Mouse (Mus musculus): ENCODE results near the gene Mfsd1. TPM values are rescaled to one million over a fixed set of nuclear protein-coding genes. Genes with fewer than 3 reads are reported as not detected.

The Mfsd1 gene
- 96.6 and 117 TPM in 2 replicates for total RNA-seq (2012; rRNA removed)

GRCm38 (mm10) chr3:67582273-67583124, at the start of gene Mfsd1:
Gene Mfsd1, plus strand, starts transcription at chr3:67582741.
- DNase-seq (ENCODE audit: low read depth, low spot score), result peak; percentile 81

GRCm38 (mm10) chr3:67543630-67544029, 38.9 kb upstream of the Mfsd1 start:
- TF ChIP-seq ZC3H11A (IDR thresholded peaks at IDR 0.05; ENCODE audit: borderline replicate concordance, low read depth, low read length) (no peak), ZNF384 (IDR thresholded peaks at IDR 0.05; ENCODE audit: low read depth, low read length) (no peak), CHD2 (IDR thresholded peaks at IDR 0.05; ENCODE audit: low read depth, low read length) (no peak), MAFK (IDR thresholded peaks at IDR 0.05; ENCODE audit: insufficient read depth, low read depth, low read length) (no peak), HCFC1 (IDR thresholded peaks at IDR 0.05; ENCODE audit: borderline replicate concordance, insufficient read depth, low read length) (no peak)
- Histone ChIP-seq H3K9me3 (ENCODE audit: control insufficient read depth, insufficient read depth, low read depth, low read length) (no peaks in the 10 kb centered on the region), H3K9ac (ENCODE audit: insufficient read depth, low read depth, low read length, poor library complexity, severe bottlenecking) (no peak overlapping the region), H3K36me3 (ENCODE audit: control insufficient read depth, insufficient read depth, low read length, poor library complexity, severe bottlenecking) (no peaks in the 10 kb centered on the region), H3K4me3 (ENCODE audit: insufficient read depth in 1 of 2, low read depth in 1 of 2, low read length in 2 of 2, poor library complexity in 1 of 2, severe bottlenecking in 1 of 2) (no peak overlapping the region), H3K27ac (ENCODE audit: insufficient read depth, low read depth, low read length, poor library complexity, severe bottlenecking) (no peak overlapping the region), H3K4me1 (ENCODE audit: control insufficient read depth in 2 of 2, insufficient read depth in 2 of 2, low read length in 2 of 2, poor library complexity in 1 of 2) (no peaks in the 10 kb centered on the region)
- no peak for DNase-seq (ENCODE audit: low read depth, low spot score)
- in situ Hi-C loops (cut with MboI; ENCODE audit: low sequenced_read_pairs in 2 of 2, unreplicated experiment in 2 of 2), result no loop called here

More at GRCm38 (mm10) chr3:67582273-67583124, at the start of gene Mfsd1:
- TF ChIP-seq MAFK (IDR thresholded peaks at IDR 0.05; ENCODE audit: insufficient read depth, low read depth, low read length) (no peak), HCFC1 (IDR thresholded peaks at IDR 0.05; ENCODE audit: borderline replicate concordance, insufficient read depth, low read length) (peak; percentile 44; the same call in 1 of the 2 replicates), ZNF384 (IDR thresholded peaks at IDR 0.05; ENCODE audit: low read depth, low read length) (no peak), ZC3H11A (IDR thresholded peaks at IDR 0.05; ENCODE audit: borderline replicate concordance, low read depth, low read length) (0 out of 2 replicates have a peak, but pooled peaks have one; percentile 1)
- H3K4me1 ChIP-seq (ENCODE audit: control insufficient read depth in 2 of 2, insufficient read depth in 2 of 2, low read length in 2 of 2, poor library complexity in 1 of 2), result peaks cover 0 to 3% of the 10 kb centered on the region in 2 experiments; a peak in 1 of 4 replicates
- H3K9me3 ChIP-seq (ENCODE audit: control insufficient read depth, insufficient read depth, low read depth, low read length), result no peaks in the 10 kb centered on the region
- no peak within 1 kb of the TSS for H3K27ac ChIP-seq (ENCODE audit: insufficient read depth, low read depth, low read length, poor library complexity, severe bottlenecking)
- H3K4me3 ChIP-seq (ENCODE audit: insufficient read depth in 1 of 2, low read depth in 1 of 2, low read length in 2 of 2, poor library complexity in 1 of 2, severe bottlenecking in 1 of 2), result peak within 1 kb of the TSS; percentile 66 to 94
- in situ Hi-C loops (cut with MboI; ENCODE audit: low sequenced_read_pairs in 2 of 2, unreplicated experiment in 2 of 2), result no loop called here
- no peaks in the 10 kb centered on the region; the same call in 1 of the 2 replicates for H3K36me3 ChIP-seq (ENCODE audit: control insufficient read depth, insufficient read depth, low read length, poor library complexity, severe bottlenecking)
- peak within 1 kb of the TSS; percentile 87 for H3K9ac ChIP-seq (ENCODE audit: insufficient read depth, low read depth, low read length, poor library complexity, severe bottlenecking)

- no peak for DNase-seq (ENCODE audit: low read depth, low spot score)
- no peak overlapping the region for H3K27ac ChIP-seq (ENCODE audit: insufficient read depth, low read depth, low read length, poor library complexity, severe bottlenecking)
- TF ChIP-seq HCFC1 (IDR thresholded peaks at IDR 0.05; ENCODE audit: borderline replicate concordance, insufficient read depth, low read length), result no peak
- TF ChIP-seq CHD2 (IDR thresholded peaks at IDR 0.05; ENCODE audit: low read depth, low read length), result no peak
- no peak for TF ChIP-seq ZC3H11A (IDR thresholded peaks at IDR 0.05; ENCODE audit: borderline replicate concordance, low read depth, low read length)
- TF ChIP-seq MAFK (IDR thresholded peaks at IDR 0.05; ENCODE audit: insufficient read depth, low read depth, low read length), result no peak
- no peak for TF ChIP-seq ZNF384 (IDR thresholded peaks at IDR 0.05; ENCODE audit: low read depth, low read length)
- in situ Hi-C loops (cut with MboI; ENCODE audit: low sequenced_read_pairs in 2 of 2, unreplicated experiment in 2 of 2), result no loop called here
- no peak overlapping the region for H3K9ac ChIP-seq (ENCODE audit: insufficient read depth, low read depth, low read length, poor library complexity, severe bottlenecking)
- no peak overlapping the region for H3K4me3 ChIP-seq (ENCODE audit: insufficient read depth in 1 of 2, low read depth in 1 of 2, low read length in 2 of 2, poor library complexity in 1 of 2, severe bottlenecking in 1 of 2)
- no peaks in the 10 kb centered on the region for H3K36me3 ChIP-seq (ENCODE audit: control insufficient read depth, insufficient read depth, low read length, poor library complexity, severe bottlenecking)
- H3K4me1 ChIP-seq (ENCODE audit: control insufficient read depth in 2 of 2, insufficient read depth in 2 of 2, low read length in 2 of 2, poor library complexity in 1 of 2), result no peaks in the 10 kb centered on the region
- H3K9me3 ChIP-seq (ENCODE audit: control insufficient read depth, insufficient read depth, low read depth, low read length), result no peaks in the 10 kb centered on the region
These were observed 31.3 kb upstream of the Mfsd1 start for GRCm38 (mm10) chr3:67551193-67551592.

- peak overlapping the region in 1 of 2 experiments; percentile 40; a peak in 1 of 4 replicates for H3K4me3 ChIP-seq (ENCODE audit: insufficient read depth in 1 of 2, low read depth in 1 of 2, low read length in 2 of 2, poor library complexity in 1 of 2, severe bottlenecking in 1 of 2)
- no peaks in the 10 kb centered on the region for H3K9me3 ChIP-seq (ENCODE audit: control insufficient read depth, insufficient read depth, low read depth, low read length)
- no peaks in the 10 kb centered on the region for H3K36me3 ChIP-seq (ENCODE audit: control insufficient read depth, insufficient read depth, low read length, poor library complexity, severe bottlenecking)
- no peak for DNase-seq (ENCODE audit: low read depth, low spot score)
- peaks cover 0 to 2% of the 10 kb centered on the region in 2 experiments; a peak in 1 of 4 replicates for H3K4me1 ChIP-seq (ENCODE audit: control insufficient read depth in 2 of 2, insufficient read depth in 2 of 2, low read length in 2 of 2, poor library complexity in 1 of 2)
- in situ Hi-C loops (cut with MboI; ENCODE audit: low sequenced_read_pairs in 2 of 2, unreplicated experiment in 2 of 2), result no loop called here
- no peak overlapping the region for H3K27ac ChIP-seq (ENCODE audit: insufficient read depth, low read depth, low read length, poor library complexity, severe bottlenecking)
- no peak overlapping the region; the same call in 1 of the 2 replicates for H3K9ac ChIP-seq (ENCODE audit: insufficient read depth, low read depth, low read length, poor library complexity, severe bottlenecking)
- TF ChIP-seq HCFC1 (IDR thresholded peaks at IDR 0.05; ENCODE audit: borderline replicate concordance, insufficient read depth, low read length) (peak; percentile 89), ZC3H11A (IDR thresholded peaks at IDR 0.05; ENCODE audit: borderline replicate concordance, low read depth, low read length) (no peak)
These were observed 29.3 kb upstream of the Mfsd1 start for GRCm38 (mm10) chr3:67553281-67553680.
